Mouse (Mus musculus) kidney, postnatal 36 days (tissue): Measurements from ENCODE around the gene Wapl.

Experiments used
- DNase-seq, 2 experiments: peaks; one replicate each; pipeline ENCODE4 v3.0.0; 2021 to 2022; ENCODE audit warnings: mixed read lengths in 2 of 2

Gene Wapl

GRCm38 (mm10) chr14:34673395-34674228 is at the start of gene Wapl:
TSS of gene Wapl (plus strand) at chr14:34673928.
- DNase-seq: peak; percentile 98 to 99

DNA sequence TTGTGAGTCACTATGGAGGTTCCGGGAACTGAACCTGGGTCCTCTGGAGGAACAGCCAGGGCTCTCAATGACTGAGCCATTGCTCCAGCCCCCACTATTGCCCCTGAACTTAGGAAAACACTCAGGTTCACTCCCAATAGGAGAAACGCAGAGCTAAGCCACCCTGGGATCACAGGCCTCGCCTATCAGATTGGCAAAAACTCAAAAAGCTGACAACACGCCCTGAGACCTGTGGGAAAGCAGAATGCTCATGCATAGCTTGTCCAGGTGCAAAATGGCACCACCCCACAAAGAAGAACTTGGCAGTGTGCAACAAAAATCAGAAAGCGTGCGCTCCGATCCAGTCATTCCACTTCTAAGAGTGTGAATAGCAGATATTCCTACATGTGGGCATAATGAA is 46.9 kb upstream of the Wapl start:
- DNase-seq: no peak

DNA sequence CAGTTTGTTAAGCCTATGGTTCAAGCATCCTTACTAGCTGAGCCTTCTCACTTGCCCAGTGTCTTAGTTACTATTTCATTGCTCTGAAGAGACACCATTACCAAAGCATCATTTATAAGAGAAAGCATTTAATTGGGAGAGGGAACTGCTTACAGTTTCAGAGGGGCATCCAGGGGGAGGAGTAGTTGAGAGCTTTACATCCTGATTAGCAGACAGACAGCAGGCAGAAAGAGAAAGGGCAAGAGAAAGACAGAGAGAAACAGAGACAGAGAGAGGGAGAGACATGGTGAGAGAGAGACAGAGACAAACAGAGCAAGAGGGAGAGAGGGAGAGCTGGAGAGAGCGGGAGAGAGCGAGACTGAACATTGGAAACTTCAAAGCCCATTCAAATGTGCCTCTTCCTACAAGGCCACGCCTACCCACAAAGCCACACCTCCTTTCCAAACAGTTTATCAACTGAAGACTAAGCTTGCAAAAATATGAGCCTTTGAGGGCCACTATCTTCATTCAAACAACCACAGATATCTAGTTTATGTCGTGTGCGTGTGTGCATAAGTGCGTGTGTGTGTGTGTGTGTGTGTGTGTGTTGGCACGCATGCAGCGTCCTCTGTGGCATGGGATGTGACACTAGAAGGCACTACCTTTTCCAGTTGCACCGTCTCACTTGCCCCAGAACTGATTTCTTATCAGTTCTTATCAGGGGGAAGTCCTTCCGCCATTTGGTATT is 40.8 kb upstream of the Wapl start:
- DNase-seq: no peak

DNA sequence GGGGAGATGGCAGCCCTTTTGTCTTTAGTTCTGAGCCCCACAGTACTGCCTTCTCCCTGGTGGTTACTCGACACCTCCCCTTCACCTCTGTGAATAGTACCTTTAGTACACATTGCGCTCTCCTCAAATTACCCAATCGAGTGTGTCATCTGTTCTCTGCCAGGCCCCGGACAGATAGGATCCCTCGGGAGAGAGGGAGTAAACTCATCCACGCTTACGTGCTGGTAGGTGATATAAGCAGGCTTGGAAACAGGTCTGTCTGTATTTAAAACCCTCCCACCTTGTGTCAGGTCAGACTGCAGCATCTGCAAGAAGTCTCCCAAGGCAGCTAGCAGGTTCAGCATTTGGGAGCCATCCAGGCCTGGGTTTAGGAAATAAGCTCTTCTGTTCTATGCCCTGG is 38.5 kb upstream of the Wapl start:
- DNase-seq: no peak

- DNase-seq: no peak
These were observed 38.0 kb upstream of the Wapl start for GRCm38 (mm10) chr14:34635721-34636120.

GRCm38 (mm10) chr14:34644140-34644539 is 29.6 kb upstream of the Wapl start:
- no peak for DNase-seq

- DNase-seq: no peak
These were observed 25.8 kb upstream of the Wapl start for GRCm38 (mm10) chr14:34647870-34648475.

DNA sequence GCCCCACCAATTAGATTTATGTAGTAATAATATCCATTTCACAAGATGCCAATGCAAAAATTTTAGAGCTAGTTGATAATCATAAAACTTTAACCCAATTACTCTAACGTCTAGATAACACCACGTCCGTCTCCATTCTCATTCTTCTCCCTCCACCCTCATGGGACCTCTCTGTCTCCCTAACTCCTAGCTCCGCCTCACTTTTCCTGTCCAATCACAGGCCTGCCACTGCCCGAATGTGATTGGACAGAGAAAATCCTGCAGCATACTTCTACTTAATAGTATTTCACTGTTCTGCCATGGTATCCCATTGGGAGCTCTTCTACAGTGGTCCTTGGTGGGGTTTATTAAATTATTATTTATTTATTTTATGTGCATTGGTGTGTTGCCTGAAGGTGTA is 16.6 kb upstream of the Wapl start:
- DNase-seq: no peak

DNA sequence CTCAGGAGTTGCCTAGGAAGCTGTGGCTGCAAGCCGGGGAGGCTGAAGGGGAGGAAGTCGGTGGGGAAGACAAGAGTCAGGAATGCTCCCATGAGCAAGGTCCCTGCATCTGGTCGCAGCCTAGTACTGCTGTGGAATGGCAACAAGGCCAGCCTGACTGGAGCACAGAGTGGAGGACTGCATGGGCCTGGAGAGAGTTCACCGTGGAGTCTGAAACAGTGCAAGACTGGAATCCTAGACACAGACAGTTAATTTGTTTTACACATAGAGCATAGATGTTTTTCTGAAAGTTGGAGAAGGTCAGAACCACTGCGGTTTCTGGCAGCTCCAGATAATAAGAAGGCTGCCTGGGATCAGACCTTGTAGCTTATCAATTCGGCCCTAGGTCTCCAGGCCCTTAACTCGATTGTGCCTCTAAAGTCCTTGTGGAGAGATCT is 13.4 kb upstream of the Wapl start:
- no peak for DNase-seq

DNA sequence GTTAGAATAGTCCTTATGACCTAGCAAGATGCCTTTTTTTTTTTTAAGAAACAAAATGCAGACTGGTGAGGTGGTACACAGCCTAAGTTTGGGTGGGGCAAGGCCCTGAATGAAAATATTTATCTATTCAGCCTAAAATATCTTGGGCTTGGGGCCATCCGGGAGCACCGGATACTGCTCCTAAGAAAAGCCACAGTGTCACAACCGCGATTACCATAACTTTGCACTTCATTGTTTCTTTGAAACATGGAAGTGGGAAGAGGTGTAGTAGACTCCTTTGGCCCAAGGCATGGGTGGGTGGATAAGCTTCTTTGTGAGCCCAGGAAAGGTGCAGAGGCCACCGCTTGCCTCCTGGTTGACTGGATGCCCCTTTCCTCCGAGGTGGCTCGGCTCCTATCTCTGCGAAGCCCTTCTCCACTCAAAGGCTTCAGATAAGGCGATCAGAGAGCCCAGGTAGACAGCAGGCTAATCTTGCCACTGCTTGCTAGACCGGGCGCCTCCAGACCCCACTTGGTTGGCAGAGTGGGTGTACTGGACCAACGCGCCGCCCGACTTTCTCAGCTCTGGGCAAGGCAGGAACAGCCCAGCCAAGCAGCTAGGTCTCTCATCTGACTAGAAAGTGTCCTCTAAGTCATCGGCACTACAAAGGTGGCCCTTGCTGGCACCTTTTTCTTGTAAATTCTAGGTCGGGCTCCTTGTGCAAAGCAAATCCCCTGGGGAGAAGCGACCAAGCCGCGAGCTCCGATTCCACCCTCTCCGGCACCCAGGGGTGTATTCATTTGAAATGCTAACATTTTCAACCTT is 12.7 kb upstream of the Wapl start:
- DNase-seq: peak in 1 of 2 experiments; percentile 17

DNA sequence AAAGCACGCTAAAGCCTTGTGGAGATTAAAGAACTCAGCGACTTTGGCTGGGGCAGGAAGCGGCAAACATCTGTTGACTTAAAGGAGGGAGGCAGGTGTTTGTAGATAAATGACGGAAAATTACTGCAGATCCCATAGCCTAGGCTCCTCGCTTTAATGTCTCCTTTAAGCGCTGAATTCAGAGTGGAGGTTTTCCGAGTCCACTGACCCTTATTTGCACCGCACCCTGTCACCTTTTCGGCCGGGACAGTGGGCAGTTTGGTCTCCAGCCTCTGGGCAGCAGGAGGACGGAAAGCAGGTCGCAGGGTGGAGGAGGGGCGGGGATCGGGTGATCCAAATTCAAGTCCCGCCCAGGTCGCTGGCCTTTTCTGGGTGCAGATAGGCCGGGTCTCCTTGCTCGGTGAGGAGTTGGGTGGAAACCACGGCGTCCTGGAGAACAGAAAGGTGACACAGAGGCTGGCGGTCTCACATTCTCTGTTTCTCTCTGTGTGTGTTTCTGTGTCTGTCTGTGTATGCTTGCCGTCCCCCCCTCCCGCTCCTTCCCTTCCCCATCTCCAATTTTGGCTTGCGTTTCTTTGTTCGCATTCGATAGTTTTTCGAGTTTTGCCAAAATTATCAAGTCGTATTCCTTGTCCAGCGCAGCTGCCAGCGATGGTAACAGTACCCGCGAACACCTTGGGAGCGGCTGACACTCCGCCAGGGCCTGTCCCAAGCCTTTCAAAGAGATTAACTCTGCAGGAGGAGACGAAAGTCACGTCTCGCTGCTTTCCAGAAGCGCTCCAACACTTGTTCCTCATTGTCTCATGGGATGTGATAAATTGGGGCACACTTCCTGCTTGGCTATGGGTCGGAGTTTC is 11.9 kb upstream of the Wapl start:
- peak; percentile 73 to 85 for DNase-seq

DNA sequence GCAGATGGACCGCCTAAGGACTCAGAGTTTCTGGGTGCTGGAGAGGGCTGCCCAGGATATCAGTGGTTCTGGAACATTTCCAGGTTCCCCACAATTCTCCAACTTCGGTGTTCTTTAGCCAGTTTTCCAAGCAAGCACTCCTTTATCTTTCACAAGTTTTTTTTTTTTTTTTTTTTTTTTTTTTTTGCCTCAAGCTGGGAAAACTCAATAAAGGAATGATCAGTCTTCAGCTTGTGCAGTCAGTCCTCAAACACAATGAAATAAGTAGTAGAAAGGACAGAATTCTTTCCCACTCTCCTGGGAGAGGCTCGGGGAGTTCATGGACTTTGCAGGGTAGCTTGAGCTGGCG is 11.3 kb upstream of the Wapl start:
- no peak for DNase-seq

GRCm38 (mm10) chr14:34663381-34663780 is 10.3 kb upstream of the Wapl start:
- DNase-seq: no peak

- no peak for DNase-seq
These were observed 4.6 kb upstream of the Wapl start for GRCm38 (mm10) chr14:34669082-34669481.

DNA sequence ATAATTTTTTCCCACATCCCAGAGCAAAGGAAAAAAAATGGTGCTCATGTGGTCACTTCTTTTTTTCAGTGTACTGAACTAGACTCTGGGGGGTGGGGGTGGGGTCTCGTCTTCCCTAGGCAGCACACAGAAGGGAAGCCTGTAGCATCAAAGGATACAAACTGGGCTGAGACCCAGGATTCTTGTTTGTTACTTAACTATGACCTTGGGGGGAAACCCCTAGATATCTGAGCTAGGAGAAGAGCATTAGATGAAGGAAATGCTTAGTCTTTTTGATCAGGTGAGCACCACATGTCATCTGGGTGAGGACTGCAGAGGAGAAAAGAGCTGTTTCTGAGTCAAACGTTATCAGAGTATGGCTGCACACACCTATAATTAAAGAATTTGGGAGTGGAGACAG is 3.5 kb upstream of the Wapl start:
- DNase-seq: no peak

DNA sequence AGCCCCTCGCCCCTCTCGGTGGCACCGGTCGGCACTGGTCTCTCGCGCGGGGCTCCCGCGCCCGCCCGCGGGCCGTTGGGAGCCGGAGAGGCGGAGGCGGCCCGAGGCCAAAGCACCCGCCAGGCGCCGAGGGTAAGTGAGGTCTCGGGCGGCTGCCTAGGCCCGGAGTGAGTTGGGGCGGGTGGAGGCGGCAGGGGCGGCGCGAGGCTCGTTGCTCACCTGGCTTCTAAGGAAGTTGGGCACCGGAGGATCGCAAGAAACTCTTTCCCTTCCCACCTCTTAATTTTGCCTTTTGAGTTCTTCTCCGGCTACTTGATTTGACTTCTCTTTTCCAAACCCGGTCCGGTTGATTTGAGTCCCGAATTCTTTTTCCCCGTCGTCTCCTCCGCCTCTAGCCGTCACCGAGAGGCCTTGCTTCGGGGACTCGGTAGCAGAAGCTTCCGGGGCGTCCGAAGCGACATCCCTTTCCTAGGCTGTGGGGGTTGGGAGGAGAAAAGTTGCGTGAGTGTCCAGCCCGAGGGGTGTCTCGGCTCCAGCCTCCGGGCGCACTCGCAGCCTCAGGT is 582 bp downstream of the Wapl start:
- peak; percentile 47 to 72 for DNase-seq

DNA sequence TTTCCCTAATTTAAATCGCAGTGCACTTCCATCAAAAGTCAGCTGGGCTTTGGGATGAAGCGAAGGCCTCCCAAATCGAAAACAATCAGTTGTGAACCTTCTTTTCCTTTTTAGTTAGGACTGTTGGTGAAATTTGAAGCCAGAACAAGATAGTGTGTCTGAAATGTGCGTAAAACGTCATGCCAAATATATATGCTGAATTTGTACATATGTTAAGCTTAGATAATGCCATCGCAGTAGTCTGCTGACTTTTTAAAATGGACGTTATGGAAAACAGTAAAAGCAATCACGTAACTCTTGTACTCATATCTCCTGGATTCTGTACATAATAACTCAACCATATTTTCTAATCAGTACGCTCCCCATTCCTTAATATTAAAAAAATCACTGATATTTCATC is 1.2 kb downstream of the Wapl start:
- DNase-seq: no peak

DNA sequence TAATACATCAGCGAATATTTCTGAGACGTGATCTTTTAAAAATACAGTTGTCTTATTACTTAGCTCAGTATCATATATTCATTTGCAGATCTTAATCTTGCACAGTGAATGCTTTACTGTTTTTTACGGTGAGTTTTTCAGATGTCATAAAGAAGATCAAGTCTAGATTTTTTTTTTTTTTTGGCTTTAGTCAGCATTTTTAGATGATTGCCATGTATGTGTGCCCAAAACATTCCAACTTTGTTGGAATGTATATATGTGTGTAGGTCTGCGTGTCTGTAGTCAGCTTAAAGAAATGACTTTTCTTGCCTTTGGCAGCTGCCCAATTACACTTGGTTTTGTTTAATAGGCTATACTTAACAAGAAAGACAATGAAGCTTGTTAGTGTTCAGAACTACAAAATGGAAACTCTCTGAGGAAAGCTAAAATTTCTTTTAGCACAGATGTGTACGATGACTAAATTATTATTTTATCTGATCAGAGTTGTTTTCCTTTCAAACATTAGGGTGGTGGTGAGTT is 1.7 kb downstream of the Wapl start:
- no peak for DNase-seq

DNA sequence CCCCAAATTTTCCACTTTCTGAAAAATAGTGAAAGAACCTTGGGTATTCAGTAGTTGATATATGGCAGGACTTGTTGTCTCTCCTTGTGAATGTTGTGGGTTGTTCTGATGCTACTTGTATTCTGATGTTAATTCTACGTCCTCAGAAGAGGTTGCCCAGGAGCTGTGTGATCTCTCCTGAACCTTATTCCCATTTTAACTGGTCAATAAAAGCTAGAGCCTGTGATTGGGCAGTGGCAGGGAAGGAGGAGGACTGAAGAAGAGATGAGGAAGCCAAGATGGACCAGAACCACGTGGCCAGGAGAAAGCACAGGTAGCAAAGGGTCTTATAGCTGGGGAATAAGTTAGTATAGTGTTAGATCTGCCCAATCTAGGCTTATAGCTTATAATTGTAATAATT is 7.1 kb downstream of the Wapl start:
- DNase-seq: no peak

- no peak for DNase-seq
These were observed 11.3 kb downstream of the Wapl start for GRCm38 (mm10) chr14:34684989-34685388.

DNA sequence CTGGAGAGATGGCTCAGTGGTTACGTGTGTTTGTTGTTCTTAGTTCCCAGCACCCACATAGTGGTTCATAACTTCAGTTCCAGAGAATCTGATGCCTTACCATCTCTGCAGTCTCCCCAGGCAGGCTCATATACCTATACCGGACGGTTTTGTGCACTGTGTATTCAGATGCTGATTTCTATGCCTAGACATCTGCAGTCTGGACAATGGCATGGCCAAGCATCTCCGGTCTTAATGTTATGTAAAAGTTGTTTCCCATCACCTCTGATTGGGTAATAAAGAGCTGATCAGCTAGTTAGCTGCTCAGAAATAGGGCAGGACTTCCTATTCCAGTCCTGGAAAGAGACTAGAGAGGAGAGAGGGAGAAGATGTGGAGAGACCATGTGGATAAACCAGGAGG is 20.2 kb downstream of the Wapl start:
- no peak for DNase-seq
